Mouse (Mus musculus) T-helper 1 cell (primary cell): ENCODE results near the gene Aamp.

ENCODE experiments used
- in situ Hi-C: fragments of 300-600 bp; cut with MboI, MseI; formaldehyde crosslinking; loops from one replicate; pipeline ENCODE4 v1.15.1; 2025; ENCODE audit warnings: high pct_unique_total_duplicates

Aamp gene

GRCm38 (mm10) chr1:74238136-74238535, 46.4 kb downstream of the Aamp start:
- in situ Hi-C loops, result no loop called here

- in situ Hi-C loops, result no loop called here
Observed at GRCm38 (mm10) chr1:74237671-74238070, 46.9 kb downstream of the Aamp start.

GRCm38 (mm10) chr1:74236590-74237317, 47.8 kb downstream of the Aamp start:
- in situ Hi-C loops, result no loop called here

- in situ Hi-C loops, result no loop called here
Observed at GRCm38 (mm10) chr1:74235938-74236589, 48.5 kb downstream of the Aamp start, which contains the start of gene Arpc2. Gene Arpc2 (plus strand): TSS chr1:74236084.

GRCm38 (mm10) chr1:74230992-74231391, 53.5 kb downstream of the Aamp start:
- in situ Hi-C loops, result no loop called here

- in situ Hi-C loops, result no loop called here
Observed at GRCm38 (mm10) chr1:74229942-74230341, 54.6 kb downstream of the Aamp start.
